Mouse (Mus musculus): ENCODE data around the gene Tmc5.

DNA sequence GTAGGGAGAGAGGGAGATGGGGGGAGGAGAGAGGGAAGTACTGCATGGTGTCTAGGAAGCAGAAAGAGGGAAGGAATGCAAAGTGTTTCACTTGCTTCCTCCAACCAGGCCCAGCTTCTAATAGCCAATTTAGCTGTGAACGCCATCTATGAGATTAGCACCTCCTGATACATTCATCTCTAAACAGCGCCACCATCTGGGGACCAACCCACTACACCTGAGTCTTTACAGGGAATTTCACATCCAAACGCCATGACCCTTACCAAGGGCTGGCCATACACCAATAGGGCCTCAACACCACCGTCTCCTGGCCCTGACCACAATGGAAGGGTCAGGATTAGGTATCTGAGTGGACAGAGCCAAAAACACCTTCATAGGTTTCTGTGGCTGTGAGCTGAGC is 43.2 kb upstream of the Tmc5 start:
- TF ChIP-seq EP300 (IDR thresholded peaks at IDR 0.05; ENCODE audit: low read depth) (no peak), CTCF (IDR thresholded peaks at IDR 0.05; ENCODE audit: low read depth) (no peak)
